Mouse (Mus musculus) liver, embryonic 15.5 days (tissue): ENCODE data around the gene Pygm. TPM values are rescaled to one million over a fixed set of nuclear protein-coding genes. Genes with fewer than 3 reads are reported as not detected.
A peak's percentile ranks its signal among the peaks of the same experiment; 100 is the strongest.

Experiments
- ATAC-seq: fragments of 200-750 bp; cut with Nextera tagmentation; 2 replicates; pipeline ENCODE4 v1.8.0; 2017; ENCODE audit warnings: moderate number of reproducible peaks, mild to moderate bottlenecking, moderate library complexity; ENCODE audit not compliant: insufficient read depth
- H3K27ac ChIP-seq: fragments of 300-500 bp; sonication (generic); replicated peaks from 2 replicates; pipeline ENCODE4 v1.5.1; 2015; ENCODE audit warnings: mild to moderate bottlenecking, inconsistent platforms
- H3K27me3 ChIP-seq: fragments of 300-500 bp; sonication (generic); 2 replicates; pipeline ENCODE4 v1.6.1; 2015; ENCODE audit warnings: mild to moderate bottlenecking, inconsistent platforms
- H3K36me3 ChIP-seq: fragments of 300-500 bp; sonication (generic); replicated peaks from 2 replicates; pipeline ENCODE4 v1.6.1; 2015; ENCODE audit warnings: moderate library complexity, mild to moderate bottlenecking, inconsistent platforms
- H3K4me1 ChIP-seq: fragments of 300-500 bp; sonication (generic); replicated peaks from 2 replicates; pipeline ENCODE4 v1.6.1; 2015; ENCODE audit warnings: inconsistent platforms
- H3K4me2 ChIP-seq: fragments of 300-500 bp; sonication (generic); 2 replicates; pipeline ENCODE4 v1.6.1; 2015; ENCODE audit warnings: moderate library complexity, mild to moderate bottlenecking, inconsistent platforms
- H3K4me3 ChIP-seq: fragments of 300-500 bp; sonication (generic); replicated peaks from 2 replicates; pipeline ENCODE4 v1.5.1; 2015; ENCODE audit warnings: mild to moderate bottlenecking, inconsistent platforms
- H3K9ac ChIP-seq: fragments of 300-500 bp; sonication (generic); 2 replicates; pipeline ENCODE4 v1.6.1; 2015; ENCODE audit warnings: moderate library complexity, mild to moderate bottlenecking, inconsistent platforms
- H3K9me3 ChIP-seq: fragments of 300-500 bp; sonication (generic); replicated peaks from 2 replicates; pipeline ENCODE4 v1.6.1; 2016; ENCODE audit warnings: inconsistent platforms
- WGBS: fragments of 180-500 bp; shearing (Covaris S2); methylation state at CpG from one replicate; pipeline ENCODE4 v1.1.7; 2015; ENCODE audit warnings: mixed read lengths; ENCODE audit not compliant: insufficient replicate concordance; 5-methylcytosine and 5-hydroxymethylcytosine counted together
- polyA plus RNA-seq: library from polyadenylated mRNA; unstranded; fragments of >200 nt; fragmentation: Nextera tagmentation; extraction: Ambion mirVana; gene quantifications from 2 replicates; pipeline ENCODE4 v1.2.1, GENCODE M21; 2015

Pygm gene
- polyA plus RNA-seq, result 6.4 and 9.2 TPM in 2 replicates

DNA sequence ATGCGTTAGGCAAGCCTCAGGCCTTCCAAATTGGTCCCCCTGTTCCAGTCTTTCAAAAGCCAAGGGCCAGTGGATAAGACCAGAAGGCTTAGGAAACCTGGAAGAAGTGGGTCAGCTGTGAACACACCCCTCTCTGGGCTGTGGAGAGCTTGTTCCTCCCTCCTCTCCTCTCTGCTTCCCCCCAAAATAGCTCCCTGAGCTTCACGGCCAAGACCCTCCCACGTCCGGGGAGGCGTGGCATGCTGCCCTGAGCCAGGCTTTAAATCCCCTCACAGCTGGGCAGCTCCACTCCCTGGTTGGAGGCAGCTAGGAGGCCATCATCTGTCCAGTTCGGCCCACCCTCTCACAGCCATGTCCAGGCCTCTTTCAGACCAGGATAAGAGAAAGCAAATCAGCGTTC, at the start of gene Pygm:
TSS of gene Pygm (plus strand) at position 272 of the 400 bp plus-strand sequence.
- 21% methylated on average over 7 of the region's 7 CpGs for WGBS
- no peak for ATAC-seq
- H3K9me3 ChIP-seq, result no peaks in the 10 kb centered on the region
- H3K27ac ChIP-seq, result no peak within 1 kb of the TSS
- H3K4me2 ChIP-seq, result no peak within 1 kb of the TSS
- H3K9ac ChIP-seq, result no peak within 1 kb of the TSS
- H3K4me1 ChIP-seq, result no peaks in the 10 kb centered on the region
- H3K27me3 ChIP-seq, result 0 out of 2 replicates have a peak, but pooled peaks cover 9% of the 10 kb centered on the region
- peaks cover 14% of the 10 kb centered on the region for H3K36me3 ChIP-seq
- no peak within 1 kb of the TSS for H3K4me3 ChIP-seq

DNA sequence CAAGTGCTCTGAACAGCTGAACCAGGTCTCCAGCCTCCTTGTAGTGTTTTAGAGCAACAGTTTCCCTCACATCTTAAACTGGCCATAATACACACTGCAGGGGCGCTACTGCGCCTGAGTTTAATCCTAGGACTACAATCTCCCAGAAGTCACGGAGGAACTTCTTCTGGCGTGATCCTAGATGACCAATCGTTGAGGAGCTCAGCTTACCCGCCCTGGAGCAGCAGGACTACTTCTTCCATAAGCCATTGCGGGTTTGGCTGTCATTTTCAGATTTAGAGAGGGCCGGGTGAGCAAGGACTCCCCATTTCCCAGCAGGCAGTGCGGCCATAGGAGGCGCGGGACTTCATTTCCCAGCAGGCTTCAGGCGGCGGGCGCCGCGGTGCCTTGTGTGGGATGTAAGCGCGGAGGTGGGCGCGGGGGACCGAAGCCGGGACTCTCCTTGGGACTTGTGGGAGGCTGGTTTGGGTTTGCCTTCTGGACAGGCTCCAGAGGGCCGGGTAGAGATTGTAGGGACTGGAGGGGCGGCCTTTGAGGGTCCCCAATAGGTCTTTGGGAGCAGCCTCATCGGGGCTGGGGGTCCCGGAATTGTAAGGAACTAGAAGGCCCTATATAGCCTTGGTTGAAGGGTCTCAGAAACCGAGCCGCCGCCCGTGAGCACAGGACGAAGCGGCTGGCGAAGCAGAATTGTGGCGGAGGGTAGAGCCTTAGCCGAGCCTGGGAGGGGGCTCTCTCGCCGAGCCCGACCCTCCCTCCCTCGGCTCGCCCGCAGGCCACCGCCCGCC, 49.3 kb upstream of the Pygm start, which contains the start of gene Men1:
TSS of gene Men1 (plus strand) at position 307 of the 785 bp plus-strand sequence.
- ATAC-seq, result peak; percentile 84
- WGBS, result 0% methylated on average over 39 of the region's 43 CpGs

DNA sequence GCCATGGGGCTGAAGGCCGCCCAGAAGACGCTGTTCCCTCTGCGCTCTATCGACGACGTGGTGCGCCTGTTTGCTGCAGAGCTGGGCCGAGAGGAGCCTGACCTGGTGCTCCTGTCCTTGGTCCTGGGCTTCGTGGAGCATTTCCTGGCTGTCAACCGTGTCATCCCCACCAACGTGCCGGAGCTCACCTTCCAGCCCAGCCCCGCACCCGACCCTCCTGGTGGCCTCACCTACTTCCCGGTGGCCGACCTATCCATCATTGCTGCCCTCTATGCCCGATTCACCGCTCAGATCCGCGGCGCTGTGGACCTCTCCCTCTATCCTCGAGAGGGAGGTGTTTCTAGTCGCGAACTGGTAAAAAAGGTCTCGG, 48.8 kb upstream of the Pygm start:
- Histone ChIP-seq H3K36me3 (peaks cover 37% of the 10 kb centered on the region), H3K9ac (peak overlapping the region; percentile 77), H3K4me2 (peak overlapping the region; percentile 99), H3K27me3 (no peaks in the 10 kb centered on the region), H3K9me3 (no peaks in the 10 kb centered on the region), H3K27ac (peak overlapping the region; percentile 82), H3K4me3 (peak overlapping the region; percentile 73), H3K4me1 (peaks cover 77% of the 10 kb centered on the region)
- under 1% methylated on average over 23 of the region's 25 CpGs for WGBS
- peak; percentile 22 for ATAC-seq

More for the DNA sequence above, 49.3 kb upstream of the Pygm start, which contains the start of gene Men1:
- H3K4me1 ChIP-seq, result peaks cover 71% of the 10 kb centered on the region
- peaks cover 33% of the 10 kb centered on the region for H3K36me3 ChIP-seq
- H3K27me3 ChIP-seq, result no peaks in the 10 kb centered on the region
- peak within 1 kb of the TSS; percentile 82 for H3K27ac ChIP-seq
- peak within 1 kb of the TSS; percentile 77 for H3K9ac ChIP-seq
- peak within 1 kb of the TSS; percentile 73 for H3K4me3 ChIP-seq
- no peaks in the 10 kb centered on the region for H3K9me3 ChIP-seq
- peak within 1 kb of the TSS; percentile 99 for H3K4me2 ChIP-seq

DNA sequence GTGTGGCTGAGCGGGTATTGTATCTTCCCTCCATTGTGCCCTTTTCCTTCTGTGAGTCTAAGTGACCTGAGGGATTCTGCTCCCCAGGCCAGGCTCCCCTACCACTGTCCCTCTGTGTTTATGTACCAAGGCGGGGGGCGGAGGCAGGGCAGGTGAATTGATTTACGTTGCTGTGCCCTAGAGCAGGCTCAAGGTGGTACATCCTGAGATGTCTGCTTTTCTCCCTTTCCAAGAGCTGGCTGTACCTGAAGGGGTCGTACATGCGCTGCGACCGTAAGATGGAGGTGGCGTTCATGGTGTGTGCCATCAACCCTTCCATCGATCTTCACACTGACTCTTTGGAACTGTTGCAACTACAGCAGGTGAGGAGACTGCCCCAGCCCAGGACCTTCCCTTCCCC, 47.3 kb upstream of the Pygm start:
- no peak overlapping the region for H3K4me3 ChIP-seq
- no peaks in the 10 kb centered on the region for H3K9me3 ChIP-seq
- peaks cover 79% of the 10 kb centered on the region for H3K4me1 ChIP-seq
- no peak overlapping the region for H3K27ac ChIP-seq
- 83% methylated on average over 10 of the region's 10 CpGs for WGBS
- ATAC-seq, result no peak
- no peaks in the 10 kb centered on the region for H3K27me3 ChIP-seq
- H3K4me2 ChIP-seq, result peak overlapping the region; percentile 99; the same call in 1 of the 2 replicates
- peaks cover 37% of the 10 kb centered on the region for H3K36me3 ChIP-seq
- no peak overlapping the region for H3K9ac ChIP-seq

- no peaks in the 10 kb centered on the region for H3K9me3 ChIP-seq
- no peak for ATAC-seq
- H3K36me3 ChIP-seq, result peaks cover 37% of the 10 kb centered on the region
- no peak overlapping the region for H3K9ac ChIP-seq
- no peak overlapping the region for H3K4me3 ChIP-seq
- H3K4me2 ChIP-seq, result no peak overlapping the region
- WGBS, result 83% methylated on average over 7 of the region's 7 CpGs
- H3K4me1 ChIP-seq, result peaks cover 88% of the 10 kb centered on the region
- H3K27ac ChIP-seq, result no peak overlapping the region
- no peaks in the 10 kb centered on the region for H3K27me3 ChIP-seq
These were observed 46.0 kb upstream of the Pygm start for GRCm38 (mm10) chr19:6338171-6338570.

DNA sequence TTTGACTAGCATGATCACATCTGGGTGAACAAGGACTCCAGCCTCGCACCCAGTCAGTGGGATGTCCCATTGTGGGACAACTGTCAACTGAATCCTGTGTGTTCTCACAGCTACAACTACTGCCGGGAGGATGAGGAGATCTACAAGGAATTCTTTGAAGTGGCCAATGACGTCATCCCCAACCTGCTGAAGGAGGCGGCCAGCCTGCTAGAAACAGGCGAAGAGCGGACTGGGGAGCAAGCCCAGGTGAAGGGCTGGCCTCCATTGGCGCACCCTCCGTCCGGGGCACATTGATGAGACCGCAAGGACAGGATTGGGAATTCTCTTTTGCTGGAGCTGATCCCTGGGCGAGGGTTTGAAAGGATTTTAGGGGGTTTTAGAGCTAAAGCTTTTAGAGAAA, 45.5 kb upstream of the Pygm start:
- no peak overlapping the region for H3K27ac ChIP-seq
- H3K36me3 ChIP-seq, result peaks cover 37% of the 10 kb centered on the region
- H3K4me2 ChIP-seq, result no peak overlapping the region
- no peak overlapping the region for H3K9ac ChIP-seq
- H3K9me3 ChIP-seq, result no peaks in the 10 kb centered on the region
- H3K4me3 ChIP-seq, result no peak overlapping the region
- H3K27me3 ChIP-seq, result no peaks in the 10 kb centered on the region
- WGBS, result 87% methylated on average over 11 of the region's 11 CpGs
- peaks cover 90% of the 10 kb centered on the region for H3K4me1 ChIP-seq
- no peak for ATAC-seq

DNA sequence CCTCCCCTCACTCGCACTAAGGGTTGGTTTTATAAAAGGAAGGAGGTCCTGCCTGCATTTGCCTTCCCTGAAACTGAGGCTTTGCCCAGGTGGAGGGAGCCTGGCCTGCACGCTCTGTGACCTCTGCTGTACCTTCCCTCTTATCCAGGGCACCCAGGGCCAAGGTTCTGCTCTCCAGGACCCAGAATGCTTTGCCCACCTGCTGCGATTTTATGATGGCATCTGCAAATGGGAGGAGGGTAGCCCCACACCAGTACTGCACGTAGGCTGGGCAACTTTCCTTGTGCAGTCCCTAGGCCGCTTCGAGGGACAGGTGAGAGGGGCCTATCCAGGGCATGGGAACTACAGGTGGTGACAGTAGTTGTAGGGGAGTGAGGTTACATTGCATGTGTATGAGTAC, 45.0 kb upstream of the Pygm start:
- Histone ChIP-seq H3K9me3 (no peaks in the 10 kb centered on the region), H3K36me3 (peaks cover 42% of the 10 kb centered on the region), H3K4me1 (peaks cover 88% of the 10 kb centered on the region), H3K27ac (no peak overlapping the region), H3K9ac (no peak overlapping the region), H3K4me3 (no peak overlapping the region), H3K27me3 (no peaks in the 10 kb centered on the region), H3K4me2 (peak overlapping the region; percentile 100; the same call in 1 of the 2 replicates)
- WGBS, result 84% methylated on average over 6 of the region's 6 CpGs
- ATAC-seq, result no peak

- H3K4me2 ChIP-seq, result peak overlapping the region; percentile 100
- peaks cover 42% of the 10 kb centered on the region for H3K36me3 ChIP-seq
- peak overlapping the region; percentile 41 for H3K9ac ChIP-seq
- 37% methylated on average over 15 of the region's 15 CpGs for WGBS
- no peak for ATAC-seq
- no peaks in the 10 kb centered on the region for H3K9me3 ChIP-seq
- peaks cover 82% of the 10 kb centered on the region for H3K4me1 ChIP-seq
- peak overlapping the region; percentile 73 for H3K4me3 ChIP-seq
- peak overlapping the region; percentile 81 for H3K27ac ChIP-seq
- H3K27me3 ChIP-seq, result no peaks in the 10 kb centered on the region
These were observed 44.2 kb upstream of the Pygm start for GRCm38 (mm10) chr19:6339890-6340504.

- Histone ChIP-seq H3K9ac (peak within 1 kb of the TSS; percentile 78), H3K27me3 (no peaks in the 10 kb centered on the region), H3K4me2 (peak within 1 kb of the TSS; percentile 100), H3K4me3 (peak within 1 kb of the TSS; percentile 73), H3K27ac (peak within 1 kb of the TSS; percentile 81), H3K4me1 (peaks cover 82% of the 10 kb centered on the region), H3K36me3 (peaks cover 49% of the 10 kb centered on the region), H3K9me3 (no peaks in the 10 kb centered on the region)
- ATAC-seq, result peak; percentile 85
- WGBS, result 2% methylated on average over 71 of the region's 72 CpGs
These were observed 43.4 kb upstream of the Pygm start, which contains the start of gene Map4k2 for GRCm38 (mm10) chr19:6340524-6341452. Gene Map4k2, plus strand, starts transcription at chr19:6341135.

- Histone ChIP-seq H3K4me2 (peak overlapping the region; percentile 100), H3K4me3 (peak overlapping the region; percentile 73), H3K4me1 (peaks cover 82% of the 10 kb centered on the region), H3K27me3 (no peaks in the 10 kb centered on the region), H3K9ac (peak overlapping the region; percentile 78), H3K9me3 (no peaks in the 10 kb centered on the region), H3K27ac (peak overlapping the region; percentile 71), H3K36me3 (peaks cover 56% of the 10 kb centered on the region)
- WGBS, result 3% methylated on average over 23 of the region's 23 CpGs
- ATAC-seq, result peak; percentile 38
These were observed 42.6 kb upstream of the Pygm start for GRCm38 (mm10) chr19:6341453-6342077.
